Mouse (Mus musculus): ENCODE measurements around the gene Lrit3.
A peak's percentile ranks its signal among the peaks of the same experiment; 100 is the strongest.

Gene Lrit3

GRCm38 (mm10) chr3:129803765-129804164 is at the start of gene Lrit3:
Gene Lrit3, minus strand, starts transcription at chr3:129804030.
- no peak for DNase-seq (ENCODE audit: low spot score in 2 of 2)

DNA sequence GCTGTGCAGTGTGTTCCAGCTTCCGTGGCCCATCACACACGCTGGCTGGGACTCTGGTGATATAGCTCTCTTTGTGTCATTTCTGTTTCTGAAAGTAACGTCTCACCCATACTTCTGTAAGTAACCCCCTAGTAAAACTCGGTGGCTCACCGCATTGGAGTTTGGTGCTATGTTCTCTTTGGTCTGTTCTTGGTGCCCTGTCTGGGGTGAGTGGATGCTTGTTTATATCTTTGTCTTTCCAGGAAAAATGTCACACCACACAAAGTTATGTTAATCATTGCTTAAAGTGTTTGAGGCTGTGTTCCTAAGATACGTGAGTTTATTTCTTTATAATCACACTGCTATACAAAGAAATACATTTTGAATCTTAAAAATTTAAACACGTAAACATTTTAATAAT is 43.0 kb upstream of the Lrit3 start:
- DNase-seq (ENCODE audit: low spot score in 2 of 2): no peak

DNA sequence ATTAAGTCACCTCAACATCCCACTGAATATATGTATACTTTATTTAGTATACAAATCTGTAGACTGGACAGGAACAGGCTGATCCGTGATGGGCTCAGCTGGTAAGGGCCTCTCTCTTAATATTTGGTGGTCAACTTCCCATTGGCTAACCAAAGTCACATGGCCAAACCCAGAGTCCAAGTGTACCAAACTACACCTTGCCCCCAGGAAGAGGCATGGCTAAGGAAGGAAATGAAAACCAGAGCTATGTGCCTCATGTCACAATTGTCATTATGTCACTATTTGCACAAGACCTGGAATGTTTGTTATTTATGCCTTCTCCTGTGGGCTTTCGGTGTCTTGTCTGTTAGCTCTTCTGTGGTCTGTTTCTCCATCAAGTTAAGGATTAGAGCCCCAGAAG is 42.0 kb upstream of the Lrit3 start:
- DNase-seq (ENCODE audit: low spot score in 2 of 2): no peak

DNA sequence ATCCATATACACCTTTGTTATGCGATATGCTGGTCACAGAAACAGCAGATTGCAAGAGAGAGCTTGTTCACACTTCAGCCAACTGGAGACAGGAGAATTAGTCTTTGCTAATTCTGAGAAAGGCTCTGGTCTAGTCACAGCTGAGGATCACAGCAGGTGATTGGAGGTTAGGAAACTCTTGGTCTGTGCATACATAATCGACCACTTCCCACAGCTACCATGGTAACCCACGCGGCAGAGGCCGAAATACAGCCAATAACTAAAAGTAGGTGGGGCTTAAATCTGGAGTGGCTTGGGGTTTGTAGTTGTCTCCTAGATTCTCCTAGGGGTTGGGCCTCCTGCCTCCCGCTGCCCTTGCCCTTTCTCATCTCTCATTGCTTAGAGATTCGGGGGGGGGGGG is 34.2 kb upstream of the Lrit3 start:
- DNase-seq (ENCODE audit: low spot score in 2 of 2): no peak

- DNase-seq (ENCODE audit: low spot score in 2 of 2): no peak
Measured at GRCm38 (mm10) chr3:129836965-129837364, 33.1 kb upstream of the Lrit3 start.

GRCm38 (mm10) chr3:129836051-129836697 is 32.3 kb upstream of the Lrit3 start:
- no peak for DNase-seq (ENCODE audit: low spot score in 2 of 2)

- DNase-seq (ENCODE audit: low spot score in 2 of 2): no peak
Measured at GRCm38 (mm10) chr3:129835388-129835934, 31.6 kb upstream of the Lrit3 start, which contains the start of gene Cfi. Gene Cfi, plus strand, starts transcription at chr3:129835884.

- peak; percentile 92 to 93 for DNase-seq (ENCODE audit: low spot score in 2 of 2)
Measured at GRCm38 (mm10) chr3:129831035-129831568, 27.3 kb upstream of the Lrit3 start, which contains the start of gene Gar1. Gene Gar1, minus strand, starts transcription at chr3:129831396.

DNA sequence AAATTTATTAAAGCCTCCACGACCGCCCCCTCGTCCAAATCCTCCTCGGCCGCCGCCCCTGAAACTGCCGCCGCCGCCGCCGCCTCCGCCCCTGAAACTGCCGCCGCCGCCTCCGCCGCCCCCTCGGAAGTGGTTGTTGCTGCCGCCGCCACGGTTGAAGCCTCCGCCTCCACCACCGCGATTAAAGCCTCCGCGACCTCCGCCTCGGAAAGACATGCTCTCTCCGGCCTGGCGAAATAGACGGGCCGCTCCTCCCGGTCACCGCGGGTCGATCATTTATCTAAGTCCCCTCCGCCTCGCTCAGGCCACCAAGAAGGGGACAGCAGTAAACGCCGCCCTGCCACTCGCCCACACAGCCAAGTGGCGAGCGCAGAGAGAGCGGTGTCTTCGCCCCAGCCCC is 26.8 kb upstream of the Lrit3 start:
- no peak for DNase-seq (ENCODE audit: low spot score in 2 of 2)

DNA sequence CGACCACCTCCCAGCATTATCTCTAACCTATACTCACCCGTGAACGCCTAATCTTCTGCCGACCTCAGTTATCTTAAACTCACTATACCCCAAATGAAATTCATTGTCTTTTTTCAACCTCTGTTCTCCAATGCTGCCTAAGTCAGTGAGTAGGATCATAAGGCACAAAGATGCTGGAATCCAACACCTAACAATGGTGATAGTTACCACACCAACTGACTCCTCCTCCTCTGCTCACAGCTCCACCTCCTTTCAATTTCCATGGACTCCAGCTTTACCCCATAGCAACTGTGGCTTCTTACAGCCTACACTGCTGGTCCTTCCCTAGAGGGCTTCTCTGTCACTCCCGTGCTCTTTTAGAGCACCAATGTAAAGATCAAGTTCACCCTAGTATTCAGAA is 23.9 kb upstream of the Lrit3 start:
- no peak for DNase-seq (ENCODE audit: low spot score in 2 of 2)

- DNase-seq (ENCODE audit: low spot score in 2 of 2): no peak
Measured at GRCm38 (mm10) chr3:129826691-129827090, 22.9 kb upstream of the Lrit3 start.

- no peak for DNase-seq (ENCODE audit: low spot score in 2 of 2)
Measured at GRCm38 (mm10) chr3:129824891-129825290, 21.1 kb upstream of the Lrit3 start.

- no peak for DNase-seq (ENCODE audit: low spot score in 2 of 2)
Measured at GRCm38 (mm10) chr3:129824146-129824545, 20.3 kb upstream of the Lrit3 start.

GRCm38 (mm10) chr3:129823293-129823692 is 19.5 kb upstream of the Lrit3 start:
- DNase-seq (ENCODE audit: low spot score in 2 of 2): no peak

GRCm38 (mm10) chr3:129822206-129822775 is 18.5 kb upstream of the Lrit3 start, which contains the start of gene Rrh:
Gene Rrh, minus strand, starts transcription at chr3:129822587.
- DNase-seq (ENCODE audit: low spot score in 2 of 2): no peak

DNA sequence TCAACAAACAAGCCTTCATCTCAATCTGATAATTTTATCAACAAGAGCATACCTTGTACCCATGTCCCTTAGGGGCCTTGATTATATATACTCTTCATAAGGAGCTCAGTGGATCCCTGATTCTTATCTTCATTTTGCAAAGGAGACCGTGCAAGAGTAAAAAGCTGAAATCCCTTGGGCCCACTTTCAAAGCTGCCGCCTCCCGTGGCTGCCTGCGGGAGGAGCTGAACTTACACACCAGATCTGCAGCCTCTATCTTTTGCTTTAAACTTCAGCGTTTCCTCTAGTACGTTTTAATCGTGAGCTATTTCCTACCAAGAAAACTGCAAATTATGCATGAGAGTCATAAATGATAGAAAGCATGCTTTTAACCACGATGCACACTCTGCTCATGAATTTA is 17.9 kb upstream of the Lrit3 start:
- DNase-seq (ENCODE audit: low spot score in 2 of 2): no peak

- DNase-seq (ENCODE audit: low spot score in 2 of 2): no peak
Measured at GRCm38 (mm10) chr3:129820847-129821246, 17.0 kb upstream of the Lrit3 start.

DNA sequence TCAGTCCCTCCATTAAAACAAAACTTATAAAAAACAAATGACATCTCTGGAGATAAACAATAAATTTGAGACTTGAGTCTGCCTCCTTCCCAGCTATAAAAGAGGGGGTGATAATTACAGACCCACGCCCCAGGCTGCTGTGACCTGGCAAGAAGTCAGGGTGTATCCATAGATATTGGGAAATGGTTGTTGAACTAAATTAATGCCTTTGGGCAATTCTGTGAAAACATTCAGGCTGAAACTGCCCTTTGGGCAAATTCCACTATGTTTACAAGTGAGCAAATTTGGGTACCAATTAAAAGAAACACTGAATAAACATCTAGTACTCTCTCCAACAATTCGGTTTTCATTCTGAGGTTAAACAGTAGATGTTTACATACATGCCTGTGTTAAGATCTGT is 4.8 kb downstream of the Lrit3 start:
- no peak for DNase-seq (ENCODE audit: low spot score in 2 of 2)

DNA sequence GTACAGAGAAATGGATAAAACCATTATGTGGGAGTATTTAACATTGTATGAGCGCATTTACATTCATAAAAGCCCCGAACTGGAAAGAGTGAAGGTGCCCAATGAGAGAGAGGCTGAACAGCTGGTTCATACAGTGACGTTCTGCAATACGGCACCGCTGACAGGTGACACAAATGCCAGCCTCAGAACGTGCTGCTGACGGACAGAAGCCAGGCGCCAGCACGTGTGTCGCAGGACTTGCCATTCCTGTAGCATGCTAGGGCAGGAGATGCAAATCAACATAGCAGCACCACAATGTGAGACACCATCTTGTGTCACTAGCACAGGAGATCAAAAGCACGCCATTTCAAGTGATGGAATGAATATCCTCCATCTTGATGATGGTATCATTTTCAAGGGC is 5.3 kb downstream of the Lrit3 start:
- no peak for DNase-seq (ENCODE audit: low spot score in 2 of 2)

- no peak for DNase-seq (ENCODE audit: low spot score in 2 of 2)
Measured at GRCm38 (mm10) chr3:129797341-129797740, 6.5 kb downstream of the Lrit3 start.

GRCm38 (mm10) chr3:129793801-129794200 is 10.0 kb downstream of the Lrit3 start:
- no peak for DNase-seq (ENCODE audit: low spot score in 2 of 2)

- no peak for DNase-seq (ENCODE audit: low spot score in 2 of 2)
Measured at GRCm38 (mm10) chr3:129782746-129783145, 21.1 kb downstream of the Lrit3 start.

- DNase-seq (ENCODE audit: low spot score in 2 of 2): no peak
Measured at GRCm38 (mm10) chr3:129781435-129781834, 22.4 kb downstream of the Lrit3 start.
